Mouse (Mus musculus) adrenal gland, postnatal 36 days (tissue): ENCODE results near the gene Clic3. TPM values are rescaled to one million over a fixed set of nuclear protein-coding genes. Genes with fewer than 3 reads are reported as not detected.

Experiments
- microRNA-seq: library from miRNA; unstranded; fragments of <30 nt; microRNA quantifications from one replicate; pipeline ENCODE4 v1.2.0, GENCODE M21; 2021
- total RNA-seq, 2 experiments: library from RNA; stranded (reverse); gene quantifications; 2 replicates each; pipeline ENCODE4 v1.2.3; 2021

Gene Clic3
- total RNA-seq, 2 experiments from 2014 or later: not detected

Small RNAs within 50 kb of the gene (microRNA-seq; reads per million reads assigned to microRNA genes)
- gene Mir3087: not detected

Other genes starting within 250 kb of the Clic3 start
- 10 to 100 TPM; 54.8 to 57.2 TPM for gene Nelfb, start 245.3 kb upstream of the Clic3 start, total RNA-seq
- gene Stpg3, start 242.2 kb upstream of the Clic3 start, total RNA-seq: not detected
- not detected for gene Fam166a, start 238.1 kb upstream of the Clic3 start, total RNA-seq
- 100 to 1,000 TPM; 291 to 296 TPM for gene Tubb4b, start 232.1 kb upstream of the Clic3 start, total RNA-seq
- gene Slc34a3, start 222.5 kb upstream of the Clic3 start, total RNA-seq: not detected
- not detected for gene Rnf224, start 220.1 kb upstream of the Clic3 start, total RNA-seq
- 1 to 10 TPM; 5.8 TPM for gene Rnf208, start 214.6 kb upstream of the Clic3 start, total RNA-seq
- not detected for gene Cysrt1, start 214.4 kb upstream of the Clic3 start, total RNA-seq
- gene AL732309.1, start 210.0 kb upstream of the Clic3 start, total RNA-seq: 1 to 10 TPM; 4.1 to 4.8 TPM
- gene Tmem203, start 201.4 kb upstream of the Clic3 start, total RNA-seq: 10 to 100 TPM; 22.6 to 38.8 TPM
- gene Tprn, start 194.2 kb upstream of the Clic3 start, total RNA-seq: 1 to 10 TPM; 8.7 to 9.2 TPM
- 10 to 100 TPM; 43.8 to 45.1 TPM for gene Ssna1, start 184.4 kb upstream of the Clic3 start, total RNA-seq
- 10 to 100 TPM; 76.5 to 81.3 TPM for gene Anapc2, start 184.4 kb upstream of the Clic3 start, total RNA-seq
- not detected for gene Tmem210, start 168.7 kb upstream of the Clic3 start, total RNA-seq
- not detected for gene Lrrc26, start 166.9 kb upstream of the Clic3 start, total RNA-seq
- 1 to 10 TPM; 6.3 to 7.6 TPM for gene Grin1, start 137.7 kb upstream of the Clic3 start, total RNA-seq
- gene Man1b1, start 124.5 kb upstream of the Clic3 start, total RNA-seq: 10 to 100 TPM; 53.1 to 59.2 TPM
- 10 to 100 TPM; 29.9 to 31.8 TPM for gene Dpp7, start 100.5 kb upstream of the Clic3 start, total RNA-seq
- gene Uap1l1, start 91.2 kb upstream of the Clic3 start, total RNA-seq: 10 to 100 TPM; 20.0 to 23.1 TPM
- under 1 TPM; 0.43 to 0.95 TPM for gene Sapcd2, start 84.5 kb upstream of the Clic3 start, total RNA-seq
- gene Entpd2, start 61.0 kb upstream of the Clic3 start, total RNA-seq: 1 to 10 TPM; 5.0 to 7.8 TPM
- gene Npdc1, start 57.5 kb upstream of the Clic3 start, total RNA-seq: 100 to 1,000 TPM; 117 to 140 TPM
- gene Fut7, start 33.6 kb upstream of the Clic3 start, total RNA-seq: not detected
- gene Abca2, start 28.1 kb upstream of the Clic3 start, total RNA-seq: 10 to 100 TPM; 29.7 to 36.4 TPM
- 10 to 100 TPM; 32.3 to 34.2 TPM for gene Paxx, start 4.3 kb downstream of the Clic3 start, total RNA-seq
- gene Ptgds, start 13.2 kb downstream of the Clic3 start, total RNA-seq: 1 to 10 TPM; 1.1 to 2.0 TPM
- not detected for gene Lcn12, start 37.1 kb downstream of the Clic3 start, total RNA-seq
- 10 to 100 TPM; 87.0 to 89.8 TPM for gene Fbxw5, start 43.9 kb downstream of the Clic3 start, total RNA-seq
- gene C8g, start 44.9 kb downstream of the Clic3 start, total RNA-seq: 1 to 10 TPM; 1.7 TPM
- 10 to 100 TPM; 22.3 to 26.2 TPM for gene Traf2, start 90.1 kb downstream of the Clic3 start, total RNA-seq
- 100 to 1,000 TPM; 276 to 288 TPM for gene Edf1, start 101.0 kb downstream of the Clic3 start, total RNA-seq
- 1 to 10 TPM; 1.5 to 3.1 TPM for gene Mamdc4, start 118.0 kb downstream of the Clic3 start, total RNA-seq
- gene Phpt1, start 118.4 kb downstream of the Clic3 start, total RNA-seq: 10 to 100 TPM; 54.3 to 64.6 TPM
- 1 to 10 TPM in 1 of 2 experiments, under 1 TPM in 1; 0.73 to 1.3 TPM for gene Ajm1, start 124.9 kb downstream of the Clic3 start, total RNA-seq
- gene Rabl6, start 151.7 kb downstream of the Clic3 start, total RNA-seq: 10 to 100 TPM; 85.4 to 97.5 TPM
- not detected for gene Ccdc183, start 160.8 kb downstream of the Clic3 start, total RNA-seq
- 10 to 100 TPM; 22.1 to 38.9 TPM for gene Tmem141, start 165.2 kb downstream of the Clic3 start, total RNA-seq
- 10 to 100 TPM in 1 of 2 experiments, 1 to 10 TPM in 1; 4.5 to 14.3 TPM for gene Fcna, start 171.2 kb downstream of the Clic3 start, total RNA-seq
- gene Lcn8, start 196.3 kb downstream of the Clic3 start, total RNA-seq: not detected
- gene Lcn5, start 201.1 kb downstream of the Clic3 start, total RNA-seq: not detected
- gene Lcn6, start 219.9 kb downstream of the Clic3 start, total RNA-seq: not detected
- gene Lcn10, start 225.9 kb downstream of the Clic3 start, total RNA-seq: not detected
- under 1 TPM in 1 of 2 experiments, not detected in 1; 0.53 TPM for gene Obp2a, start 243.2 kb downstream of the Clic3 start, total RNA-seq
- gene Bmyc, start 249.9 kb downstream of the Clic3 start, total RNA-seq: 10 to 100 TPM; 43.5 to 45.0 TPM